Mouse (Mus musculus): ENCODE measurements at regions not wholly inside any gene's neighbourhood (a gene's known extent, or its start where the extent isn't known, plus 50 kb on each side); places are given as distances from the start of the nearest gene placed in this dataset.

Small RNA genes in the stretch of these regions (microRNA-seq; reads per million reads assigned to microRNA genes)
- gene Gm22234 = 0 reads per million in 2 experiments
- 0 reads per million in 2 experiments for gene Gm25297

All from layer of hippocampus, postnatal 25 days (tissue).